Mouse (Mus musculus) activated CD4-positive, CD25-positive, alpha-beta regulatory T cell (primary cell): ENCODE measurements around the gene Ctr9. TPM values are rescaled to one million over a fixed set of nuclear protein-coding genes. Genes with fewer than 3 reads are reported as not detected.

ENCODE experiments used
- polyA plus RNA-seq, 2 experiments: library from polyadenylated mRNA; unstranded; fragments of 100-300 nt; shearing (Covaris generic); gene quantifications; one replicate each; pipeline ENCODE4 v1.2.1; 2017

The Ctr9 gene
- 10 to 100 TPM; 42.5 to 53.0 TPM for polyA plus RNA-seq

DNA sequence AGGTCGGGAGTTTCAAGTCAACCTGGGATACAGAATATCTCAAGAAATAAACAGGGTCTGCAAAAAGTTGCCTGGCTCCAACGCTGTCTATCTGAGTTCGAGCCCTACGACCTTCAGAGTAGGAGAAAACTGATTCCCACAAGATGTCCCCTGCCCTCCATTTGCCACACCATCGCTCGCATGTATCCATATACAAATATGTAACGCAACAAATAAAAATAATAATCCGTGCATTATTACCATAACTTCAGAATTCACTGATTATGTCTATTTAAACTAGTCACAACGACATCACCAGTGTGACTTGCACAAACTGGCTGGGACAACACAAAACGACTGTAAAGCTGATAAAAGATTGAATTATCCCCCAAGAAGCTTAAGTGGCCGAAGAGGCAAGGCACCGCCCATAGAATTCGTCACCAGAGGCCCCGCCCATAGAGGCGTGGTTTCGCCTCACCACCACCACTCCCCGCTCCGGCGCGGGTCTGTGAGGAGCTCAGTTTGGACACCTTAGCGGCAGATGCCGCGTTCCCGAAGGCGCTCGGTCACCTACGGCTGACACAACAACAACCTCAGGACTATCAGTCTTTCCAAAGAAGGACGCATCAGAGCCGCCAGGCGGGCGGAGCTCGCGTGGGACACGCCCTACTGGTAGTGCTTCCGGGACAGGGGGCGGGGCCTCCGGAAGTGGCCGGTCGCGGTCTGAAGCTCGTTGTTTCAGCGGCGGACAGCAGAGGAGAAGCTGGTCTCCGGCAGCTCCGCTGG is at the start of gene Ctr9:
Gene Ctr9 (plus strand): TSS at position 671 of the 765 bp plus-strand sequence.

DNA sequence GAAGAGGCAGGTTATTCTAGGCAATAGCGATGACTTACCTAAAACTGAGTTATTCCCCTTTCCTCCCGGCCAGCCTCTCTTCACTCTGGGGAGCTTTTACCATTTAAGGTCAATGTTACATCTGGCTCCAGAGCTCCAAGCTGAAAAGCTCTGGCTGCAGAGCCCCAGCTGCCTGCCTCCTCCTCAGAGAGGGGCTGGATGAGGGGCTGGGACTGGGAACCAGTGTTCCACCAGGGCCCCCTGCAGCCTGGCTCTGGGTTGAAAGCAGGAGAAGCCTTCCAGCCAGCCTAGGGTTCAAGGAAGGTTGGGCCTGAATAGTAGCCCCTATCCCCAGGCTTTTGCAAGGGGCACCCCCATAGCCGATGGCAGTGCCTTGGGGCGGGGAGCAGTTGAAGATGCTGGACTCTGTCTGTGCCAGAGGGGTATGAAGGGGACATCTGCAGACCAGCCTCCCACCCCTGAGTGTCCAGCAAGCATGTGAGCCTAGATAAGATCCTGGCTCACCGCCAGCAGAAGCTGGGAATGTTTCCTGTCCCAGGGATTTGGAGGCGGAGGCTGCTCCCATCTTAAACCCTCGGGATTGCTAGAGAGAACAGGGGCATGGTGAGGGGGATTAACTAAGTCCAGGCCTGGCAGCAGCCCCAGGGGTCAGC is 46.6 kb upstream of the Ctr9 start, which contains the start of gene Mrvi1:
Gene Mrvi1 (minus strand): TSS at position 409 of the 653 bp plus-strand sequence.

DNA sequence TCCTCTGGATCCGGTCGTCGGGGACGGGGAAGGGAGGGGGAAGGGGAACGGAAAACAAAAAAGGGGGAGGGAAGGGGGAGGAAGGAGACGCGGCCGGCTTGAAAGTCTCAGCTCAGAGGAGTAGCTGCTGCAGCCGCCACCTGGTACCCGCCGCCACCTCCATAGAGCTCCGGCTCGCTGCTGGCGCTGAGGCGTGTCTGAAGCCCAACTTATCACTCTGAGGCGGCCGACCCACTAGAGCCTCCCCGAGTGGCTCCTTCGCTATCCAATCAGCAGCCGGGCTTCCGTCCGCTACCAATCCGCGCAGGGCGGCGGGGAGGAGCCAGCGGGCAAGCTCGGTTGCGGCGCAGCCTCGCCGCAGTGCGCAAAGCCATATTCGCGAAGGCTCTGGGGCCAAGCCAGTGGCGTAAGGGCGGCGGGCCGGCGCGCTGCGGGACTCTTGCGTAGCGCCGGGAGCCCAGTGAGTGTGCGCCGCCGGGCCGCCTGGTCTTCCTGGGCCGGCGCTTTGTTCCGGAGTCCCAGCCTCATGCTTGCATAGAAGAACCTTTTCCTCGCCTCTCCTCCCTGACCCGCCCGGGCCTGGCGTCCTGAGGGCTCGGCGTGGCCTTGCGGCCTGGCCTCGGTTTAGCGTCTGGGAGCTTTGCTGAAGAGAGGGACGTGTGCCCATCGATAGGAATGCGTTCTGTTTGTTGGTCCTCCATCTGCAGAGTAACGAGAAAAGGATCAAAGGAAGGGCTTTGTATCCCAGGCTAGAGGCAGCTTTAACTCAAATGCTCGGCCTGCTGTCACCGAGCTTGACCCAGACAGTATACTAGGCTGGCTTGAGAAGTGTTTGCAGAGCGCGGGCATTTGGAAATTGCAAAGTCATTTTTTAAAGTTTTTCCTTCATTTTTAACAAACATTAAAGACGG is 54.3 kb downstream of the Ctr9 start, which contains the start of gene Eif4g2:
Gene Eif4g2 (minus strand): TSS at position 209 of the 911 bp plus-strand sequence.

Other genes starting within 250 kb of the Ctr9 start
- 10 to 100 TPM in 1 of 2 experiments, 1 to 10 TPM in 1; 9.8 to 11.5 TPM for gene Rnf141, start 184.5 kb upstream of the Ctr9 start, polyA plus RNA-seq
- under 1 TPM in 1 of 2 experiments, not detected in 1; 0.27 TPM for gene Lyve1, start 165.7 kb upstream of the Ctr9 start, polyA plus RNA-seq
- 1 to 10 TPM; 1.2 to 1.3 TPM for gene Mrvi1, start 46.5 kb upstream of the Ctr9 start, polyA plus RNA-seq
- gene Eif4g2, start 54.1 kb downstream of the Ctr9 start, polyA plus RNA-seq = 100 to 1,000 TPM; 701 to 727 TPM